Mouse (Mus musculus) cerebral cortex, adult 2 months (tissue): ENCODE data around the gene Mcm6.

Source experiments
- WGBS: fragments of 180-500 bp; shearing (Covaris S2); methylation state at CpG from one replicate; pipeline ENCODE4 v1.1.7; 2018; 5-methylcytosine and 5-hydroxymethylcytosine counted together

The Mcm6 gene

GRCm38 (mm10) chr1:128359554-128360376 lies at the start of gene Mcm6:
Gene Mcm6, minus strand, starts transcription at chr1:128359664.
- WGBS = 2% methylated on average over 37 of the region's 38 CpGs

- 78% methylated on average over 1 of the region's 1 CpGs for WGBS
Measured at GRCm38 (mm10) chr1:128406846-128407245, 47.4 kb upstream of the Mcm6 start.

GRCm38 (mm10) chr1:128405675-128406074 lies 46.2 kb upstream of the Mcm6 start:
- WGBS = 53% methylated on average over 1 of the region's 1 CpGs

GRCm38 (mm10) chr1:128405041-128405481 lies 45.6 kb upstream of the Mcm6 start:
- WGBS = 36% methylated on average over 2 of the region's 2 CpGs

- WGBS = 60% methylated on average over 2 of the region's 2 CpGs
Measured at GRCm38 (mm10) chr1:128400926-128401325, 41.5 kb upstream of the Mcm6 start.

- WGBS = 69% methylated on average over 5 of the region's 5 CpGs
Measured at GRCm38 (mm10) chr1:128399941-128400915, 40.8 kb upstream of the Mcm6 start.

- 92% methylated on average over 5 of the region's 5 CpGs for WGBS
Measured at GRCm38 (mm10) chr1:128398738-128399445, 39.4 kb upstream of the Mcm6 start.

GRCm38 (mm10) chr1:128394657-128395056 lies 35.2 kb upstream of the Mcm6 start:
- 86% methylated on average over 3 of the region's 3 CpGs for WGBS

- 84% methylated on average over 2 of the region's 2 CpGs for WGBS
Measured at GRCm38 (mm10) chr1:128392382-128392781, 32.9 kb upstream of the Mcm6 start.

GRCm38 (mm10) chr1:128386487-128386886 lies 27.0 kb upstream of the Mcm6 start:
- WGBS = 96% methylated on average over 7 of the region's 7 CpGs

GRCm38 (mm10) chr1:128376841-128377240 lies 17.4 kb upstream of the Mcm6 start:
- WGBS = 84% methylated on average over 4 of the region's 4 CpGs

GRCm38 (mm10) chr1:128372143-128372860 lies 12.8 kb upstream of the Mcm6 start:
- 69% methylated on average over 7 of the region's 7 CpGs for WGBS

- WGBS = 49% methylated on average over 5 of the region's 5 CpGs
Measured at GRCm38 (mm10) chr1:128368732-128369441, 9.4 kb upstream of the Mcm6 start.

- 43% methylated on average over 2 of the region's 2 CpGs for WGBS
Measured at GRCm38 (mm10) chr1:128360601-128361000, 1.1 kb upstream of the Mcm6 start.

- WGBS = under 1% methylated on average over 35 of the region's 35 CpGs
Measured at GRCm38 (mm10) chr1:128358916-128359553, 429 bp downstream of the Mcm6 start.

- 66% methylated on average over 6 of the region's 6 CpGs for WGBS
Measured at GRCm38 (mm10) chr1:128358276-128358675, 1.2 kb downstream of the Mcm6 start.

GRCm38 (mm10) chr1:128357452-128357851 lies 2.0 kb downstream of the Mcm6 start:
- 40% methylated on average over 3 of the region's 3 CpGs for WGBS

- 90% methylated on average over 3 of the region's 3 CpGs for WGBS
Measured at GRCm38 (mm10) chr1:128353092-128353491, 6.4 kb downstream of the Mcm6 start.

GRCm38 (mm10) chr1:128344232-128344631 lies 15.2 kb downstream of the Mcm6 start:
- 72% methylated on average over 10 of the region's 10 CpGs for WGBS
